Mouse (Mus musculus) heart, embryonic 13.5 days (tissue): Measurements from ENCODE around the gene Aff1. TPM values are rescaled to one million over a fixed set of nuclear protein-coding genes. Genes with fewer than 3 reads are reported as not detected.

Experiments used
- ATAC-seq: fragments of 200-750 bp; cut with Nextera tagmentation; 2 replicates; pipeline ENCODE4 v1.8.0; 2017; ENCODE audit warnings: moderate TSS enrichment; ENCODE audit not compliant: insufficient number of reproducible peaks, low FRiP score, low TSS enrichment; ENCODE audit errors: extremely low read depth
- H3K27ac ChIP-seq: fragments of 300-500 bp; sonication (generic); replicated peaks from 2 replicates; pipeline ENCODE4 v1.5.1; 2015; ENCODE audit warnings: moderate library complexity, mild to moderate bottlenecking, inconsistent platforms
- H3K27me3 ChIP-seq: fragments of 300-500 bp; sonication (generic); replicated peaks from 2 replicates; pipeline ENCODE4 v1.6.1; 2015; ENCODE audit warnings: mild to moderate bottlenecking, inconsistent platforms
- H3K36me3 ChIP-seq: fragments of 300-500 bp; sonication (generic); 2 replicates; pipeline ENCODE4 v1.6.1; 2015; ENCODE audit warnings: mild to moderate bottlenecking, inconsistent platforms
- H3K4me1 ChIP-seq: fragments of 300-500 bp; sonication (generic); 2 replicates; pipeline ENCODE4 v1.6.1; 2015; ENCODE audit warnings: inconsistent platforms
- H3K4me2 ChIP-seq: fragments of 300-500 bp; sonication (generic); 2 replicates; pipeline ENCODE4 v1.6.1; 2015; ENCODE audit warnings: inconsistent platforms, mild to moderate bottlenecking, moderate library complexity
- H3K4me3 ChIP-seq: fragments of 300-500 bp; sonication (generic); 2 replicates; pipeline ENCODE4 v1.5.1; 2015; ENCODE audit warnings: moderate library complexity, mild to moderate bottlenecking, inconsistent platforms
- H3K9ac ChIP-seq: fragments of 300-500 bp; sonication (generic); 2 replicates; pipeline ENCODE4 v1.6.1; 2015; ENCODE audit warnings: inconsistent platforms, mild to moderate bottlenecking, moderate library complexity
- H3K9me3 ChIP-seq: fragments of 300-500 bp; sonication (generic); 2 replicates; pipeline ENCODE4 v1.6.1; 2016; ENCODE audit warnings: inconsistent platforms
- WGBS: fragments of 180-500 bp; shearing (Covaris S2); methylation state at CpG from one replicate; pipeline ENCODE4 v1.1.7; 2015; ENCODE audit warnings: mixed read lengths; 5-methylcytosine and 5-hydroxymethylcytosine counted together
- polyA plus RNA-seq: library from polyadenylated mRNA; unstranded; fragments of >200 nt; fragmentation: Nextera tagmentation; extraction: Ambion mirVana; gene quantifications from 2 replicates; pipeline ENCODE4 v1.2.1, GENCODE M21; 2015

Aff1 gene
- polyA plus RNA-seq, 1 experiment from 2014 or later, result 7.4 TPM

DNA sequence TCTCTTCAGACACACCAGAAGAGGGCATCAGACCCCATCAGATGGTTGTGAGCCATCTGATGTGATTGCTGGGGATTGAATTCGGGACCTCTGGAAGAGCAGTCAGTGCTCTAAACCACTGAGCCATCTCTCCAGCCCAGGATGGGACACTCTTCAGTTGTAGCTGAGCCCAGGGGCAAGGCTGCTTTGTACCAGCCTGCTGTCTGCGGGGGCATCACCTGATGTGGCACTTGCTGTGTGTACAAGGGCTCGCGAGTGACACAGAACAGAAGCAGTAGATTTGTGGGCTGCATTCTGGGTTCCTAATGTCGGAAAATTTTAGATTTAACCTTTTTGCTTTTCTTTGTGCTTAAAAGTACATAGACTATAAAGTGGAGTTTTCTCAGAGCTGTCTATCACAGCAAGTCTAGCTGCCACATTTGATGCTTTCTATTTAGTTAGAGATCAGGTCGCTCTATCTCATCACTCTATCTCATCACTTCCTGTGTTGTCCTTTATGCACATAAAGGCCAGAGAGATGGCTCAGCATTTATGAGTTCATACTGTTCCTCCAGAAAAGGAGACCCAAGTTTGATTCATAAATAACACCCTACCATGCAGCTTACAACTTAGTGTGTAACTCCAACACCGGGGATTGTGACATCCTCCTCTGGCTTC, 117.6 kb downstream of the Aff1 start:
- H3K9me3 ChIP-seq, result no peaks in the 10 kb centered on the region
- no peak for ATAC-seq
- WGBS, result 90% methylated on average over 7 of the region's 7 CpGs

DNA sequence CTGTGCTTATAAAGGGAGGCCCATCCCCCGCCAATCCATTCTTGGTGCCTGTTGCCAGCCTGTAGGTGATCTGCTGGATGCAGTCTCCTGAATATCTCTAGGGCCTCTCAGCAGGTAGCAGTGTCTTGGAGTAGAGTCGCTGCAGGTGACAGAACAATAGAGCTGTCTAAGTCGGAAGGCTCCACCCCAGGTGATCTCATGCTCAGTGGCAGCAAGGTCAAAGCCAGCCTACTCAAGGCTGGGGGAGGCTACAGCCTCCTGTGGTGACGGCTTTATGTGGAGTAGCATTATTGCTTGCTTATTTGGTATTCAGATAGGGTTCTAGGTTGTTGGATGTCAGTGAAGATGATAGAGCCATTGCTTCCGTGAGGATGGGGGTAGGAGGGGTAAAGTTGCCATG, 121.1 kb downstream of the Aff1 start:
- H3K27me3 ChIP-seq, result no peaks in the 10 kb centered on the region
- WGBS, result 74% methylated on average over 5 of the region's 5 CpGs
- H3K4me2 ChIP-seq, result no peak overlapping the region
- peaks cover 17% of the 10 kb centered on the region for H3K4me1 ChIP-seq
- no peak for ATAC-seq
- peaks cover 14% of the 10 kb centered on the region for H3K36me3 ChIP-seq
- H3K4me3 ChIP-seq, result no peak overlapping the region
- no peak overlapping the region for H3K27ac ChIP-seq
- H3K9ac ChIP-seq, result no peak overlapping the region
- H3K9me3 ChIP-seq, result no peaks in the 10 kb centered on the region

More for the DNA sequence above, 117.6 kb downstream of the Aff1 start:
- H3K27ac ChIP-seq, result no peak overlapping the region
- no peak overlapping the region for H3K4me3 ChIP-seq
- H3K4me2 ChIP-seq, result no peak overlapping the region
- H3K36me3 ChIP-seq, result peaks cover 5% of the 10 kb centered on the region
- H3K4me1 ChIP-seq, result peaks cover 31% of the 10 kb centered on the region
- no peaks in the 10 kb centered on the region for H3K27me3 ChIP-seq
- no peak overlapping the region for H3K9ac ChIP-seq

DNA sequence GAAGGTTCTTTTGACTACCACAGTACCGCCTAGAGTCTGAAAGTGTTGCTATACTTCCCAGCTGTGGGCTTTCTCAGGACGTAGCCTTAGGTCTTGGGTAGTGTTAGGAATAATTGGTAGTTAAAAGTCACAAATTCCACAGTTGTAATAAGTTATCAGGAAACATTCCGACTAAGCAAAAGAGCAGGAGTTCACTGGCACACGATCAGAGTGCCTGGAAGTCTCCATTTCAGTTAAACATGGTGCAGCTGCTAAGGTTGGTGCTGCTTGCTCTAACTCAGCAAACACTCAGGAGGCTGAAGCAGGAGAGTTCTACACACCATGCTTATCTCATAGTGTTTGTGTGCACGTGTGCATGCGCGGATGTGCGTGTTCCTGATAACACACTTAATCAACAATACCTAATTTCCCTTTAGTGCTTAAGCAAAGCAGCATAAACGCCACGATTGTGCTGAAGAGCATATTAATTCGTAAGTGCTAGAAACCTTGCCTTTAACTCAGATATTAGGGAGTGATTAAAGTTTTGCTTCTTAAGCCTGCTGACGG, 121.9 kb downstream of the Aff1 start:
- Histone ChIP-seq H3K4me1 (peaks cover 17% of the 10 kb centered on the region), H3K9ac (no peak overlapping the region), H3K4me3 (no peak overlapping the region), H3K4me2 (no peak overlapping the region), H3K27me3 (no peaks in the 10 kb centered on the region), H3K36me3 (peaks cover 14% of the 10 kb centered on the region), H3K9me3 (no peaks in the 10 kb centered on the region), H3K27ac (no peak overlapping the region)
- WGBS, result 75% methylated on average over 12 of the region's 12 CpGs
- ATAC-seq, result no peak

DNA sequence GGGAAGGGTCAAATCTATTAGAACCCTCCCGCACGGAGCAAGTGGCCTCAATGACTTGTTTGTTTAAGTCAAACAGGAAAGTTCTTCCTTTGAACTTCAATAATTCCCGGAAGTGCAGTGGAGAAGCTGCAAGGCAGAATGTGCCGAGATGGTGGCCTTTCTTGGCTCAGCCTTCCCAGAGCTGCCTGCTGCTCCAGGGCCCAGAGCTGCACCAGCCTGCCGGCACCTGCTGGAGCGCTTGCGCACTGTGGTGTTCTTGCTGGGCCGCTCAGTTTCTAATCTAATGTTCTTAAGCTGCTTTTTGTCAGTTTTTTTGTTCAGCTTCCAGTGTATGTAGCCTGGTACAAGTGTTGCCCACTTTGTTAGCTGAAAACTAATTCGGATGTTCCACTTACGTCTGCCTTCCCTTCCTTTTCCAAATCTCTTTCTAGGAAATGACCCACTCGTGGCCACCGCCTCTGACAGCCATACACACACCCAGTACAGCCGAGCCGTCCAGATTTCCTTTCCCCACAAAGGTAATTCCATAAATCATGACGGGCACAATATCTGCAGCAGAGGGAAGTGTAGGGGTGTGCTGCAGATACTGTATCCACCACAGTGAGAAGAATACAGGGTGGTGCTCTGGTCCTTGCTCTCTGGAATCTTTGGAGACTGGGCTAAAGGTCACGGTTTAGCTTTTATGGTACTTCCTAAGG, 122.5 kb downstream of the Aff1 start:
- Histone ChIP-seq H3K36me3 (peaks cover 14% of the 10 kb centered on the region), H3K27me3 (no peaks in the 10 kb centered on the region), H3K4me3 (no peak overlapping the region), H3K27ac (no peak overlapping the region), H3K4me2 (no peak overlapping the region), H3K4me1 (peaks cover 17% of the 10 kb centered on the region), H3K9ac (no peak overlapping the region), H3K9me3 (no peaks in the 10 kb centered on the region)
- ATAC-seq, result no peak
- WGBS, result 62% methylated on average over 16 of the region's 16 CpGs

DNA sequence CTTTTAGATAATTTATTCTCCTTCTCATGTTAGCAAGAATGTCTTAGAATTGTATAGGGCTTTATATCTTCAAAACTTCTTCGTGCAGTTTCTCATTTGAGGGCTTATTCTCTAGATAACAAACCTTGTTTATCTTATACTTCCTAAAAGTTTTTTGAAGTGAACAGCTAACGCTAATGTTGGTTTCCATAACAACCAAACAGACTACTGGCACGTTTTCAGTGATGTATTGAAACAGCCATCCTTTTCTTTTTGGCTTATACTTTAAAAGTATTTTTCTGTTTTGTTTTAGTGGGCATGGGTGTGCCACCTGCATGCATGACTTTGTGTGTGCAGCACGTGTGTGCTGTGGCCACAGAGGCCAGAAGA, 123.1 kb downstream of the Aff1 start:
- no peak overlapping the region for H3K4me3 ChIP-seq
- H3K4me1 ChIP-seq, result peaks cover 17% of the 10 kb centered on the region
- no peaks in the 10 kb centered on the region for H3K27me3 ChIP-seq
- H3K27ac ChIP-seq, result no peak overlapping the region
- H3K4me2 ChIP-seq, result no peak overlapping the region
- ATAC-seq, result no peak
- peaks cover 14% of the 10 kb centered on the region for H3K36me3 ChIP-seq
- no peak overlapping the region for H3K9ac ChIP-seq
- WGBS, result 58% methylated on average over 4 of the region's 4 CpGs
- no peaks in the 10 kb centered on the region for H3K9me3 ChIP-seq

DNA sequence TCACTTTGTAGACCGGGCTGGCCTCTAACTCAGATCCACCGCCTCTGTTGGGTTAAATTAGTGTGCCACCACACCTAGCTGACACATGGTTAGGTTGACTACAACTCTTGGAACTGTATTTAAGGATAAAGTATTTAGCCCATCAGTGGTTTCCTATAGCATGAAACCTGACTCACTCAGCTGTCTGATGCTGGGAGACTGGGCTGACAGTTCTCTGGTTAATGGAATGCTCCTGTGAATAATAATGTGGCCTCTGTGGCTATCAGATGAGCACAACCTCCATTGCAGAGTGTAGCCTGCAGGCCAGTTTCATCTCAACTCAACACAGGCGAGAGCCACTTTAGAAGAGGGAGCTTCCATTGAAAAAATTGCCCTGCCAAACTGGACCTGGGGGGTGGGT, 124.5 kb downstream of the Aff1 start:
- H3K4me2 ChIP-seq, result no peak overlapping the region
- H3K27me3 ChIP-seq, result no peaks in the 10 kb centered on the region
- H3K9ac ChIP-seq, result no peak overlapping the region
- no peak for ATAC-seq
- H3K4me1 ChIP-seq, result peaks cover 28% of the 10 kb centered on the region
- peaks cover 8% of the 10 kb centered on the region; the same call in 1 of the 2 replicates for H3K36me3 ChIP-seq
- H3K4me3 ChIP-seq, result no peak overlapping the region
- no peak overlapping the region for H3K27ac ChIP-seq
- H3K9me3 ChIP-seq, result no peaks in the 10 kb centered on the region
- 89% methylated on average over 3 of the region's 3 CpGs for WGBS

DNA sequence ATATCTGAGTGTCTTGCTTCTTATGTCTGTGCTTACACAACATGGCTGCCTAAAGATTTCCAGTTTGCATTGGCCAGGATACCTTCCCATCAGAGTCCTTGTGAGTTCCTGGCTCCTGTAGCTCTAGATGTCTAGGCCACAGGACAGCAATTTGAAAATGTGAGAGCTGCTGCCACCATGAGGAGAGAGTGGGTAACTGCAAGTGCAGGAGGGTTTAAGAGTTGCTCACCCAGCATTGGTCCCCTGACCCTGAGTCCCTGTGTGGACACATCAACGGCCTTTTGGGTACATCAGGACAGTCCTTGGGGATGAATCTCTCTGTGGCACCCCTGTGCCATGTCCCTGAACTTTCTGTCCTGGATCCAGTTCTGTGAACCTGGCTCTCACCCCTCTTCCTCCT, 125.6 kb downstream of the Aff1 start:
- Histone ChIP-seq H3K4me2 (no peak overlapping the region), H3K4me3 (no peak overlapping the region), H3K9me3 (no peaks in the 10 kb centered on the region), H3K9ac (no peak overlapping the region), H3K27ac (no peak overlapping the region), H3K27me3 (no peaks in the 10 kb centered on the region), H3K4me1 (peaks cover 28% of the 10 kb centered on the region), H3K36me3 (peaks cover 8% of the 10 kb centered on the region; the same call in 1 of the 2 replicates)
- ATAC-seq, result no peak
- 14% methylated on average over 1 of the region's 1 CpGs for WGBS

DNA sequence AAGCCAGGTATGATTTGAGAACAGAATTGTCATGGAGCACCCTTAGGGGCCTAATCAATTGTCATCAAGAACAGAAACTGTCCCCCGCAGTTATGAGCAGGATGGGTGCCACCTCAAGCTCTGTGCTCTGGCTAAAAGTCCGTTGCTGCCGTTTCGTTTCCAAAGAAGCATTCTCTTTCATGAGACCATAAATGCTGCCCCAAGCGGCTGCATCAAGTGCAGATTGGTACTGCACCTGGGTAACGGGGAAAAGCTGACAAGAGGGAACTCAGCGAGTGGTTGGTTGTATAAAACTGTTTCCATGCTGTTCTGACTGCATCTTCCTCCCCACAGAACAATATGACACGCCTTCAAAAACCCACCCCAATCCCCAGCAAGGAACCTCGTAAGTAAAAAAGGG, 126.4 kb downstream of the Aff1 start:
- H3K4me3 ChIP-seq, result no peak overlapping the region
- no peak overlapping the region for H3K9ac ChIP-seq
- no peaks in the 10 kb centered on the region for H3K9me3 ChIP-seq
- no peak overlapping the region for H3K4me2 ChIP-seq
- H3K36me3 ChIP-seq, result peaks cover 11% of the 10 kb centered on the region; the same call in 1 of the 2 replicates
- 88% methylated on average over 9 of the region's 9 CpGs for WGBS
- H3K27ac ChIP-seq, result no peak overlapping the region
- no peaks in the 10 kb centered on the region for H3K27me3 ChIP-seq
- ATAC-seq, result no peak
- peaks cover 28% of the 10 kb centered on the region for H3K4me1 ChIP-seq

DNA sequence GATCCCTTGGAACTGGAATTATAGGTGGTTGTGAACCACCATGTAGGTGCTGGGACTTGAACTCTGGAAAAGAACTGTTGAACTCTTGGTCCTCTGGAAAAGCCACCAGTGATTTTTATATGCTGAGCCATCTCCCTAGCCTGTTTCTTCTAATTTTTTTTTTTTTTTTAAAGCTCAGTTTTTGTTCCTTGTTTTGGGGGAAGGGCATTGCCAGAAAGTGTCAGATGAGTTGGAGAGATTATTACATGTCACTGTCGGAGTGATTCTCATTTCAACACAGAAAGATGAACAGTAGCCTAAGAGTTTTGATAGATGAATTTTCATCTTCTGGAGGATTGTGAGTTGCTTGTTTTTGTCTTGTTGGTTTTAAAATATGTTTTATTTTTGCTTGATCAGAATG, 127.5 kb downstream of the Aff1 start:
- no peak overlapping the region for H3K27ac ChIP-seq
- H3K36me3 ChIP-seq, result peaks cover 11% of the 10 kb centered on the region; the same call in 1 of the 2 replicates
- 92% methylated on average over 1 of the region's 1 CpGs for WGBS

DNA sequence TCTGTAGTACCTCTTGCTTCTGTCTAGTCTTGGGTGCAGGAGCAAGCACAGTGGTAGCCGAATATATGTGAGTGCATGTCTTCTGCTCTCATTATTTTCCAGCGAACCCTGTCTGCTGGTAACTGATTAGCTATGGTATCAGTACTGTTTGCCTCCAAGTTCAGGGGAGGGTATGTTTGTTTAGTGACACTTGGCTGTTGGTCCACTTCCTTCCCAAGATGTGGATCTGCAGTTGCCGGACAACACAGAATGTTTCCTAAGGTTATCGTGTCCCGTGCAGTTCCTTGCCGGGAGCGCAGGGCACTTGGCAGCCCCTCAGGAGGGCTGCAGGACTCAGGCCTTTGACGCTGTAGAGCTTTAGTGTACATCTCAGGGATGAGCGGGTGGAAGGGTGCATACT, 128.9 kb downstream of the Aff1 start:
- Histone ChIP-seq H3K27me3 (0 out of 2 replicates have a peak, but pooled peaks cover 2% of the 10 kb centered on the region), H3K4me1 (peaks cover 11% of the 10 kb centered on the region), H3K9me3 (no peaks in the 10 kb centered on the region), H3K9ac (no peak overlapping the region), H3K4me3 (no peak overlapping the region), H3K27ac (no peak overlapping the region), H3K36me3 (peaks cover 12% of the 10 kb centered on the region), H3K4me2 (no peak overlapping the region)
- ATAC-seq, result no peak
- 58% methylated on average over 9 of the region's 9 CpGs for WGBS

More for the DNA sequence above, 127.5 kb downstream of the Aff1 start:
- Histone ChIP-seq H3K27me3 (no peaks in the 10 kb centered on the region), H3K4me3 (no peak overlapping the region), H3K9ac (no peak overlapping the region), H3K4me1 (peaks cover 20% of the 10 kb centered on the region), H3K9me3 (no peaks in the 10 kb centered on the region), H3K4me2 (no peak overlapping the region)
- no peak for ATAC-seq

DNA sequence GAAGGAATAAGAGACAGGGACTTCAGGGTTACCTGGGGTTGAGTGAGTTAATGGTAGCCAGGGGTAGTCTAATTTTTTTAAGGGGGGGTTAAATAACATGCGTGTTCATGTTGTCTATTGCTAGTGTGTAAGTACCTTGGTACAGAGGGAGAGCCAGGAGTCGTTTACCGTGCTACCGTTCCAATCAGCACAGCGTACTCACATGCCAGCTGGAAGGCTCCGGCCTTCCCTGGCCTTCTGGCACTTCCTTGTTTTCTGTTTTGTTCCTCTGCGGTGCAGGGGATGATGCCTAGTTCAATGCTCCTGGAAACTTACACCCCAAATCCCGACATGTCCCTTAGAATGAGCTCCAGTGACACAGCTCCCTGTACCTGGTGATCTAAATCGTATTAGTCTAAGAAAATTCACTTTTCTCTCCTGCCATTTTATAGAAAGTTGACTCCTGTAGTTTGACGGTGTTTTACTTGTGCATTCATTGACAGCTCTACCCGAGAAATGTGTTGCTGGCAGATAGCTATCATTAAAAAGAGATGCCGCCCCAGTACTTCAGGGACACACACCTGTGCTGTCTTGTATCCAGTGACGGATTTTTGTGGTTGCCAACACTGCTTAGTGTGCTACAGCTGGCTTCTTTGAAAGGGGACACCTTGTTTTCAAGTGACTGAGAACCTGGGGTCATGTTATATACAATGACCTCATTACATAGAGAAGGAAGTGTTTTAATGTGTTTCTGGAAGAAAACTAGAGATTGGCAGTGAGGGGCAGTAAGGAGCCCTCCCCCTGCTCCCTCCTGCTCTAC, 129.5 kb downstream of the Aff1 start:
- ATAC-seq, result no peak
- Histone ChIP-seq H3K4me2 (no peak overlapping the region), H3K4me3 (no peak overlapping the region), H3K4me1 (peaks cover 11% of the 10 kb centered on the region), H3K9me3 (no peaks in the 10 kb centered on the region), H3K36me3 (peaks cover 15% of the 10 kb centered on the region), H3K9ac (no peak overlapping the region), H3K27ac (no peak overlapping the region), H3K27me3 (0 out of 2 replicates have a peak, but pooled peaks cover 3% of the 10 kb centered on the region)
- WGBS, result 83% methylated on average over 13 of the region's 13 CpGs
